Mouse (Mus musculus): ENCODE results near the gene Gm12216. TPM values are rescaled to one million over a fixed set of nuclear protein-coding genes. Genes with fewer than 3 reads are reported as not detected.

Gm12216 gene
- polyA plus RNA-seq, 1 experiment from 2014 or later: 0.63 TPM

- Histone ChIP-seq H3K9me3 (ENCODE audit: control insufficient read depth, low read length) (no peaks in the 10 kb centered on the region), H3K27ac (replicated peaks; ENCODE audit: low read depth, low read length) (no peak overlapping the region), H3K9ac (ENCODE audit: low read depth, low read length) (no peak overlapping the region), H3K4me2 (ENCODE audit: low read depth, low read length) (no peak overlapping the region), H3K4me1 (ENCODE audit: control insufficient read depth, insufficient read depth, low read length) (no peaks in the 10 kb centered on the region), H3K36me3 (ENCODE audit: control insufficient read depth, insufficient read depth, low read length) (no peaks in the 10 kb centered on the region), H3K4me3 (ENCODE audit: low read depth, low read length) (no peak overlapping the region), H3K27me3 (replicated peaks; ENCODE audit: control insufficient read depth, insufficient read depth, low read length) (no peaks in the 10 kb centered on the region)
- no peak for ATAC-seq (ENCODE audit: low read depth)
- 54% methylated on average over 6 of the region's 6 CpGs for WGBS
- DNase-seq (ENCODE audit: low spot score): no peak
Observed at GRCm38 (mm10) chr11:53896935-53897334, 37.9 kb upstream of the Gm12216 start.

GRCm38 (mm10) chr11:53893451-53893850 is 34.4 kb upstream of the Gm12216 start:
- no peak overlapping the region for H3K27ac ChIP-seq (replicated peaks; ENCODE audit: low read depth, low read length)
- no peak overlapping the region for H3K9ac ChIP-seq (ENCODE audit: low read depth, low read length)
- H3K27me3 ChIP-seq (replicated peaks; ENCODE audit: control insufficient read depth, insufficient read depth, low read length): no peaks in the 10 kb centered on the region
- 64% methylated on average over 2 of the region's 2 CpGs for WGBS
- H3K36me3 ChIP-seq (ENCODE audit: control insufficient read depth, insufficient read depth, low read length): no peaks in the 10 kb centered on the region
- DNase-seq (ENCODE audit: low spot score) (no peak), ATAC-seq (ENCODE audit: low read depth) (no peak)
- no peak overlapping the region for H3K4me2 ChIP-seq (ENCODE audit: low read depth, low read length)
- H3K4me1 ChIP-seq (ENCODE audit: control insufficient read depth, insufficient read depth, low read length): peaks cover 11% of the 10 kb centered on the region; the same call in 1 of the 2 replicates
- no peak overlapping the region for H3K4me3 ChIP-seq (ENCODE audit: low read depth, low read length)
- H3K9me3 ChIP-seq (ENCODE audit: control insufficient read depth, low read length): no peaks in the 10 kb centered on the region

GRCm38 (mm10) chr11:53892716-53893416 is 33.8 kb upstream of the Gm12216 start:
- H3K36me3 ChIP-seq (ENCODE audit: control insufficient read depth, insufficient read depth, low read length): no peaks in the 10 kb centered on the region
- no peaks in the 10 kb centered on the region for H3K27me3 ChIP-seq (replicated peaks; ENCODE audit: control insufficient read depth, insufficient read depth, low read length)
- H3K4me2 ChIP-seq (ENCODE audit: low read depth, low read length): no peak overlapping the region
- H3K9ac ChIP-seq (ENCODE audit: low read depth, low read length): no peak overlapping the region
- no peak for ATAC-seq (ENCODE audit: low read depth)
- H3K4me3 ChIP-seq (ENCODE audit: low read depth, low read length): no peak overlapping the region
- no peak overlapping the region for H3K27ac ChIP-seq (replicated peaks; ENCODE audit: low read depth, low read length)
- H3K4me1 ChIP-seq (ENCODE audit: control insufficient read depth, insufficient read depth, low read length): peaks cover 11% of the 10 kb centered on the region; the same call in 1 of the 2 replicates
- H3K9me3 ChIP-seq (ENCODE audit: control insufficient read depth, low read length): no peaks in the 10 kb centered on the region
- 43% methylated on average over 9 of the region's 9 CpGs for WGBS
- no peak for DNase-seq (ENCODE audit: low spot score)

- peak within 1 kb of the TSS; percentile 88 for H3K4me2 ChIP-seq (ENCODE audit: low read depth, low read length)
- H3K4me3 ChIP-seq (ENCODE audit: low read depth, low read length): peak within 1 kb of the TSS; percentile 61
- H3K9ac ChIP-seq (ENCODE audit: low read depth, low read length): peak within 1 kb of the TSS; percentile 76
- DNase-seq (ENCODE audit: low spot score) (peak; percentile 99), ATAC-seq (ENCODE audit: low read depth) (peak; percentile 98)
- WGBS: 6% methylated on average over 36 of the region's 63 CpGs
- H3K9me3 ChIP-seq (ENCODE audit: control insufficient read depth, low read length): no peaks in the 10 kb centered on the region
- H3K27ac ChIP-seq (replicated peaks; ENCODE audit: low read depth, low read length): peak within 1 kb of the TSS; percentile 76
- H3K27me3 ChIP-seq (replicated peaks; ENCODE audit: control insufficient read depth, insufficient read depth, low read length): no peaks in the 10 kb centered on the region
- H3K36me3 ChIP-seq (ENCODE audit: control insufficient read depth, insufficient read depth, low read length): no peaks in the 10 kb centered on the region
- H3K4me1 ChIP-seq (ENCODE audit: control insufficient read depth, insufficient read depth, low read length): peaks cover 11% of the 10 kb centered on the region; the same call in 1 of the 2 replicates
Observed at GRCm38 (mm10) chr11:53891505-53892451, 32.7 kb upstream of the Gm12216 start, which contains the start of gene Slc22a5. Gene Slc22a5 (minus strand): TSS chr11:53891660.

- Histone ChIP-seq H3K27me3 (replicated peaks; ENCODE audit: control insufficient read depth, insufficient read depth, low read length) (no peaks in the 10 kb centered on the region), H3K36me3 (ENCODE audit: control insufficient read depth, insufficient read depth, low read length) (no peaks in the 10 kb centered on the region), H3K4me3 (ENCODE audit: low read depth, low read length) (peak overlapping the region; percentile 61), H3K27ac (replicated peaks; ENCODE audit: low read depth, low read length) (peak overlapping the region; percentile 76), H3K4me2 (ENCODE audit: low read depth, low read length) (peak overlapping the region; percentile 88), H3K4me1 (ENCODE audit: control insufficient read depth, insufficient read depth, low read length) (peaks cover 11% of the 10 kb centered on the region; the same call in 1 of the 2 replicates), H3K9ac (ENCODE audit: low read depth, low read length) (peak overlapping the region; percentile 76), H3K9me3 (ENCODE audit: control insufficient read depth, low read length) (no peaks in the 10 kb centered on the region)
- DNase-seq (ENCODE audit: low spot score) (no peak), ATAC-seq (ENCODE audit: low read depth) (no peak; the same call in 1 of the 2 replicates)
- WGBS: 7% methylated on average over 17 of the region's 33 CpGs
Observed at GRCm38 (mm10) chr11:53890906-53891504, 31.9 kb upstream of the Gm12216 start.

GRCm38 (mm10) chr11:53890225-53890624 is 31.2 kb upstream of the Gm12216 start:
- WGBS: 82% methylated on average over 2 of the region's 2 CpGs

GRCm38 (mm10) chr11:53889091-53889645 is 30.1 kb upstream of the Gm12216 start:
- DNase-seq (ENCODE audit: low spot score): no peak
- Histone ChIP-seq H3K4me3 (ENCODE audit: low read depth, low read length) (no peak overlapping the region), H3K27me3 (replicated peaks; ENCODE audit: control insufficient read depth, insufficient read depth, low read length) (no peaks in the 10 kb centered on the region), H3K36me3 (ENCODE audit: control insufficient read depth, insufficient read depth, low read length) (0 out of 2 replicates have a peak, but pooled peaks cover 3% of the 10 kb centered on the region), H3K27ac (replicated peaks; ENCODE audit: low read depth, low read length) (no peak overlapping the region), H3K9me3 (ENCODE audit: control insufficient read depth, low read length) (no peaks in the 10 kb centered on the region), H3K4me2 (ENCODE audit: low read depth, low read length) (0 out of 2 replicates have a peak overlapping the region, but pooled peaks have one; percentile 0), H3K9ac (ENCODE audit: low read depth, low read length) (no peak overlapping the region), H3K4me1 (ENCODE audit: control insufficient read depth, insufficient read depth, low read length) (peaks cover 11% of the 10 kb centered on the region; the same call in 1 of the 2 replicates)
- 50% methylated on average over 4 of the region's 4 CpGs for WGBS
- ATAC-seq (ENCODE audit: low read depth): no peak

More at GRCm38 (mm10) chr11:53890225-53890624, 31.2 kb upstream of the Gm12216 start:
- Histone ChIP-seq H3K4me2 (ENCODE audit: low read depth, low read length) (peak overlapping the region; percentile 88), H3K9me3 (ENCODE audit: control insufficient read depth, low read length) (no peaks in the 10 kb centered on the region), H3K9ac (ENCODE audit: low read depth, low read length) (no peak overlapping the region), H3K36me3 (ENCODE audit: control insufficient read depth, insufficient read depth, low read length) (no peaks in the 10 kb centered on the region), H3K4me1 (ENCODE audit: control insufficient read depth, insufficient read depth, low read length) (peaks cover 11% of the 10 kb centered on the region; the same call in 1 of the 2 replicates), H3K27me3 (replicated peaks; ENCODE audit: control insufficient read depth, insufficient read depth, low read length) (no peaks in the 10 kb centered on the region), H3K4me3 (ENCODE audit: low read depth, low read length) (0 out of 2 replicates have a peak overlapping the region, but pooled peaks have one; percentile 61), H3K27ac (replicated peaks; ENCODE audit: low read depth, low read length) (no peak overlapping the region)
- ATAC-seq (ENCODE audit: low read depth) (no peak), DNase-seq (ENCODE audit: low spot score) (no peak)

- 80% methylated on average over 4 of the region's 4 CpGs for WGBS
- Histone ChIP-seq H3K9ac (ENCODE audit: low read depth, low read length) (no peak overlapping the region), H3K4me3 (ENCODE audit: low read depth, low read length) (no peak overlapping the region), H3K9me3 (ENCODE audit: control insufficient read depth, low read length) (no peaks in the 10 kb centered on the region), H3K4me2 (ENCODE audit: low read depth, low read length) (no peak overlapping the region), H3K27ac (replicated peaks; ENCODE audit: low read depth, low read length) (no peak overlapping the region), H3K27me3 (replicated peaks; ENCODE audit: control insufficient read depth, insufficient read depth, low read length) (no peaks in the 10 kb centered on the region), H3K36me3 (ENCODE audit: control insufficient read depth, insufficient read depth, low read length) (0 out of 2 replicates have a peak, but pooled peaks cover 3% of the 10 kb centered on the region), H3K4me1 (ENCODE audit: control insufficient read depth, insufficient read depth, low read length) (peaks cover 11% of the 10 kb centered on the region; the same call in 1 of the 2 replicates)
- ATAC-seq (ENCODE audit: low read depth) (no peak), DNase-seq (ENCODE audit: low spot score) (no peak)
Observed at GRCm38 (mm10) chr11:53888242-53888641, 29.2 kb upstream of the Gm12216 start.
